Mouse (Mus musculus) brain, embryonic 14.5 days (tissue): ENCODE data around the gene Tlk2.
A peak's percentile ranks its signal among the peaks of the same experiment; 100 is the strongest.

Source experiments
- CTCF ChIP-seq: fragments of 200-500 bp; IDR thresholded peaks from 2 replicates; pipeline ENCODE4 v1.5.1; 2012; ENCODE audit warnings: inconsistent platforms, mild to moderate bottlenecking, moderate library complexity, borderline replicate concordance; ENCODE audit not compliant: insufficient read depth, insufficient read length; ENCODE audit errors: extremely low read depth
- POLR2A ChIP-seq: fragments of 200-500 bp; IDR thresholded peaks from 2 replicates; pipeline ENCODE4 v1.6.1; 2012; ENCODE audit warnings: mild to moderate bottlenecking, inconsistent platforms, borderline replicate concordance; ENCODE audit not compliant: poor library complexity, insufficient read depth, insufficient read length, severe bottlenecking; ENCODE audit errors: extremely low read depth

GRCm38 (mm10) chr11:105181126-105181637 lies 2.6 kb downstream of the Tlk2 start:
- no peak for TF ChIP-seq CTCF
- TF ChIP-seq POLR2A = peak; percentile 97
